Mouse (Mus musculus): ENCODE data around the gene Dcaf1. TPM values are rescaled to one million over a fixed set of nuclear protein-coding genes. Genes with fewer than 3 reads are reported as not detected.

Dcaf1 gene
- polyA plus RNA-seq, 1 experiment: 17.1 TPM

GRCm38 (mm10) chr9:106898901-106899300 is 77.2 kb downstream of the Dcaf1 start:
- no peaks in the 10 kb centered on the region for H3K27me3 ChIP-seq (ENCODE audit: control insufficient read depth, insufficient read depth, insufficient read length)
- H3K4me3 ChIP-seq (ENCODE audit: insufficient read depth, poor library complexity, severe bottlenecking): no peak overlapping the region
- no peak for TF ChIP-seq MYOG (IDR thresholded peaks at IDR 0.05; ENCODE audit: control insufficient read depth, extremely low read depth, insufficient read length)
- no peak for TF ChIP-seq MYOD1 (IDR thresholded peaks at IDR 0.05; ENCODE audit: control insufficient read depth, insufficient read length, low read depth)
- TF ChIP-seq MAX (IDR thresholded peaks at IDR 0.05): no peak
- TF ChIP-seq FOSL1 (IDR thresholded peaks at IDR 0.05; ENCODE audit: insufficient read depth, low read length, poor library complexity, severe bottlenecking): no peak
- TF ChIP-seq CEBPB (IDR thresholded peaks at IDR 0.05; ENCODE audit: low read depth): no peak
- no peak for TF ChIP-seq CTCF (IDR thresholded peaks at IDR 0.05; ENCODE audit: control insufficient read depth, insufficient read depth, insufficient read length)
- no peak for TF ChIP-seq USF1 (IDR thresholded peaks at IDR 0.05; ENCODE audit: low read depth)
- no peaks in the 10 kb centered on the region for H3K79me3 ChIP-seq (ENCODE audit: low read depth)
- no peaks in the 10 kb centered on the region for H3K36me3 ChIP-seq (ENCODE audit: control insufficient read depth, insufficient read depth)
- H3K79me2 ChIP-seq (ENCODE audit: control insufficient read depth, insufficient read depth): no peaks in the 10 kb centered on the region
- H3ac ChIP-seq (ENCODE audit: control insufficient read depth, insufficient read length, low read depth): no peak overlapping the region

GRCm38 (mm10) chr9:106901596-106901995 is 79.9 kb downstream of the Dcaf1 start:
- Histone ChIP-seq H3K27me3 (ENCODE audit: control insufficient read depth, insufficient read depth, insufficient read length) (no peaks in the 10 kb centered on the region), H3K79me2 (ENCODE audit: control insufficient read depth, insufficient read depth) (no peaks in the 10 kb centered on the region), H3K36me3 (ENCODE audit: control insufficient read depth, insufficient read depth) (no peaks in the 10 kb centered on the region), H3K4me3 (ENCODE audit: insufficient read depth, poor library complexity, severe bottlenecking) (no peak overlapping the region), H3K79me3 (ENCODE audit: low read depth) (no peaks in the 10 kb centered on the region), H3ac (ENCODE audit: control insufficient read depth, insufficient read length, low read depth) (no peak overlapping the region)
- TF ChIP-seq CTCF (IDR thresholded peaks at IDR 0.05; ENCODE audit: control insufficient read depth, insufficient read depth, insufficient read length) (no peak), FOSL1 (IDR thresholded peaks at IDR 0.05; ENCODE audit: insufficient read depth, low read length, poor library complexity, severe bottlenecking) (no peak), MYOG (IDR thresholded peaks at IDR 0.05; ENCODE audit: control insufficient read depth, extremely low read depth, insufficient read length) (no peak), MYOD1 (IDR thresholded peaks at IDR 0.05; ENCODE audit: control insufficient read depth, insufficient read length, low read depth) (no peak), MAX (IDR thresholded peaks at IDR 0.05) (no peak), CEBPB (IDR thresholded peaks at IDR 0.05; ENCODE audit: low read depth) (no peak)

DNA sequence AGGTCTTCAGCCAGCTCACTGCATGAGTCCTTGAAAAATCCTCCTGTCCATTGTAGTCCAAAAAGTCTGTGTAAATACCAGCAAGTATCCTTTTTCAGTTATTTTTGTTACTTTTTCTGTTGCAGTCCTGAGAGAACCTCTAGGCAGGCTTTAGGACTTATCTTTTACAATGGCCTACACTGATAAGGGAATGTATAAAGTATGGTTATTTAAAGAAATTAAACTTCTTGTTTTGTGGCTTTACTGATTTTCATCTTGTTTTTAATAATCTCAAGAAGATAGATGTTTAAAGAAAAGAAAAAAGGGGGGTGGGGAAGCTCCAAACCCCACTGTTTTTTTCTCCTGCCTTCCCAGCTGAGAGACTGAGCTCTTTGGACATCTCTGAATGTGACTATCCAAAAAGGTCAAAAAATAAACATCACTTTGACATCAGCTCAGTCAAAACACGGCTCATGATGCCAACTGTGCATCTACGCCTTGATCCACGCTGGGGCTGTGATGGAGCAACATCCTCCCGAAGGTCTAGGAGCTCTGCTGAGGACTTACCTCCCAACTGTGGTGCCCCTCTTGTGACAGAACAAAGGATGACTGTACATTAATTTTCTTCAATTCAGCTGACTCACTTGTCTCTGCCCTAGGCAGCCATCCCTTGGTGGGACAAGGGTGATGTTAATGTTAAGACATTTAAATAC is 81.6 kb downstream of the Dcaf1 start:
- H3K27me3 ChIP-seq (ENCODE audit: control insufficient read depth, insufficient read depth, insufficient read length): no peaks in the 10 kb centered on the region
- TF ChIP-seq MYOG (IDR thresholded peaks at IDR 0.05; ENCODE audit: control insufficient read depth, extremely low read depth, insufficient read length) (no peak), MAX (IDR thresholded peaks at IDR 0.05) (no peak), USF1 (IDR thresholded peaks at IDR 0.05; ENCODE audit: low read depth) (no peak), CTCF (IDR thresholded peaks at IDR 0.05; ENCODE audit: control insufficient read depth, insufficient read depth, insufficient read length) (no peak), FOSL1 (IDR thresholded peaks at IDR 0.05; ENCODE audit: insufficient read depth, low read length, poor library complexity, severe bottlenecking) (no peak), CEBPB (IDR thresholded peaks at IDR 0.05; ENCODE audit: low read depth) (no peak), MYOD1 (IDR thresholded peaks at IDR 0.05; ENCODE audit: control insufficient read depth, insufficient read length, low read depth) (no peak)
- no peaks in the 10 kb centered on the region for H3K79me2 ChIP-seq (ENCODE audit: control insufficient read depth, insufficient read depth)
- H3ac ChIP-seq (ENCODE audit: control insufficient read depth, insufficient read length, low read depth): no peak overlapping the region
- no peaks in the 10 kb centered on the region for H3K79me3 ChIP-seq (ENCODE audit: low read depth)
- H3K36me3 ChIP-seq (ENCODE audit: control insufficient read depth, insufficient read depth): no peaks in the 10 kb centered on the region
- H3K4me3 ChIP-seq (ENCODE audit: insufficient read depth, poor library complexity, severe bottlenecking): no peak overlapping the region

DNA sequence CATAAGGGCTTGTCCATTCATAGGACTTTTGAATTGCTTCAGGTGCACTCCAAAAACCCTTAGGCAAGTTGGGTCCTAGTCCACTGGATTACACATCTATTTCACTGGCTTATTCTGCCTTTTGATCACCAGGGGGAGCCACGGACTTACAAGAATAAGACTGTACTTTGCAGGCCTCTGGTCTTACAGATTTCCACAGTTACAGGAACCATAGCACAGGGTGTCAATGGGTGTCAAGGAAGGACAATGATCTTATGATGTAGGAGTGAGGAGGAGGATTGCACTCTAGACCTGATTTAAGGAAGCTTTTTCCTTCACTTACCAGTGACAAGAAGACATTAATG is 82.1 kb downstream of the Dcaf1 start:
- Histone ChIP-seq H3K79me2 (ENCODE audit: control insufficient read depth, insufficient read depth) (no peaks in the 10 kb centered on the region), H3K4me3 (ENCODE audit: insufficient read depth, poor library complexity, severe bottlenecking) (no peak overlapping the region), H3ac (ENCODE audit: control insufficient read depth, insufficient read length, low read depth) (no peak overlapping the region), H3K79me3 (ENCODE audit: low read depth) (no peaks in the 10 kb centered on the region), H3K27me3 (ENCODE audit: control insufficient read depth, insufficient read depth, insufficient read length) (no peaks in the 10 kb centered on the region), H3K36me3 (ENCODE audit: control insufficient read depth, insufficient read depth) (no peaks in the 10 kb centered on the region)
- TF ChIP-seq CEBPB (IDR thresholded peaks at IDR 0.05; ENCODE audit: low read depth) (no peak), MAX (IDR thresholded peaks at IDR 0.05) (no peak), USF1 (IDR thresholded peaks at IDR 0.05; ENCODE audit: low read depth) (no peak)

- H3K27me3 ChIP-seq (ENCODE audit: control insufficient read depth, insufficient read depth, insufficient read length): no peaks in the 10 kb centered on the region
- no peaks in the 10 kb centered on the region for H3K36me3 ChIP-seq (ENCODE audit: control insufficient read depth, insufficient read depth)
- H3K4me3 ChIP-seq (ENCODE audit: insufficient read depth, poor library complexity, severe bottlenecking): no peak overlapping the region
- no peaks in the 10 kb centered on the region for H3K79me2 ChIP-seq (ENCODE audit: control insufficient read depth, insufficient read depth)
- no peak overlapping the region for H3ac ChIP-seq (ENCODE audit: control insufficient read depth, insufficient read length, low read depth)
- H3K79me3 ChIP-seq (ENCODE audit: low read depth): no peaks in the 10 kb centered on the region
- TF ChIP-seq MYOG (IDR thresholded peaks at IDR 0.05; ENCODE audit: control insufficient read depth, extremely low read depth, insufficient read length) (no peak), CTCF (IDR thresholded peaks at IDR 0.05; ENCODE audit: control insufficient read depth, insufficient read depth, insufficient read length) (no peak), MYOD1 (IDR thresholded peaks at IDR 0.05; ENCODE audit: control insufficient read depth, insufficient read length, low read depth) (no peak), FOSL1 (IDR thresholded peaks at IDR 0.05; ENCODE audit: insufficient read depth, low read length, poor library complexity, severe bottlenecking) (no peak), MAX (IDR thresholded peaks at IDR 0.05) (no peak), USF1 (IDR thresholded peaks at IDR 0.05; ENCODE audit: low read depth) (no peak), CEBPB (IDR thresholded peaks at IDR 0.05; ENCODE audit: low read depth) (no peak)
Measured at GRCm38 (mm10) chr9:106906597-106906996, 84.9 kb downstream of the Dcaf1 start.

DNA sequence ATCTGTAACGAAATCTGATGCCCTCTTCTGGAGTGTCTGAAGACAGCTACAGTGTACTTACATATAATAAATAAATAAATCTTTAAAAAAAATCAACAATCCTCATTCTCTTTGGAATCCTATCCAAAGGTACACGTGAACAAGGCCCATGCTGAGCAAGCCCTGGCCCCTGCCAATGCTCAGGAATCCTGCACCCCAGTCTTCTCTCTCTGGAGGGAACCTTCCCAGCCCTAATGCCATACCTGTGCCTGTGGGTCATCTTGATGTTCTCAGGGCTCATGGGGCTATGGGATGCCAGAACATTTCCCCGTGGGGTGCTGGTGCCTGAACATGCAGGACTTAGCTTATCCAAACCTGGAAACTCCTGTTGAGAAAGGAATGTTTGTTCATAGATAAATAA is 86.5 kb downstream of the Dcaf1 start:
- Histone ChIP-seq H3ac (ENCODE audit: control insufficient read depth, insufficient read length, low read depth) (no peak overlapping the region), H3K4me3 (ENCODE audit: insufficient read depth, poor library complexity, severe bottlenecking) (no peak overlapping the region), H3K27me3 (ENCODE audit: control insufficient read depth, insufficient read depth, insufficient read length) (peaks cover 5% of the 10 kb centered on the region), H3K79me2 (ENCODE audit: control insufficient read depth, insufficient read depth) (no peaks in the 10 kb centered on the region), H3K36me3 (ENCODE audit: control insufficient read depth, insufficient read depth) (no peaks in the 10 kb centered on the region), H3K79me3 (ENCODE audit: low read depth) (no peaks in the 10 kb centered on the region)
- TF ChIP-seq MYOG (IDR thresholded peaks at IDR 0.05; ENCODE audit: control insufficient read depth, extremely low read depth, insufficient read length) (no peak), MAX (IDR thresholded peaks at IDR 0.05) (no peak), USF1 (IDR thresholded peaks at IDR 0.05; ENCODE audit: low read depth) (no peak), CTCF (IDR thresholded peaks at IDR 0.05; ENCODE audit: control insufficient read depth, insufficient read depth, insufficient read length) (no peak), CEBPB (IDR thresholded peaks at IDR 0.05; ENCODE audit: low read depth) (no peak), MYOD1 (IDR thresholded peaks at IDR 0.05; ENCODE audit: control insufficient read depth, insufficient read length, low read depth) (no peak), FOSL1 (IDR thresholded peaks at IDR 0.05; ENCODE audit: insufficient read depth, low read length, poor library complexity, severe bottlenecking) (no peak)
